ENCODE assay signal across 34 mouse cellular contexts in genomic region chr16:86117959-86118358, GRCm38 (mm10).
"Had no signal": no experiment of that assay in that cellular context is flagged by ENCODE, and none has a peak within 500 bp of the region (broad histone marks: within the 10 kb centered on the region; RNA-seq: fewer than 3 reads in every experiment).

No protein-coding gene starts in this region.

- H3K9me3 ChIP-seq: heart, embryonic 13.5 days; heart, embryonic 15.5 days; hindbrain, embryonic 10.5 days; hindbrain, embryonic 12.5 days; hindbrain, embryonic 13.5 days; hindbrain, embryonic 15.5 days; intestine, embryonic 15.5 days; kidney, embryonic 15.5 days had no signal

- H3K9ac ChIP-seq: heart, embryonic 12.5 days; heart, embryonic 13.5 days; heart, embryonic 15.5 days; hindbrain, embryonic 12.5 days; hindbrain, embryonic 13.5 days; hindbrain, embryonic 14.5 days; hindbrain, embryonic 15.5 days; intestine, embryonic 15.5 days; kidney, embryonic 15.5 days had no signal

- H3K27me3 ChIP-seq: heart, embryonic 12.5 days; heart, embryonic 13.5 days; heart, embryonic 15.5 days; hindbrain, embryonic 12.5 days; hindbrain, embryonic 13.5 days; hindbrain, embryonic 15.5 days; intestine, embryonic 15.5 days; kidney, embryonic 15.5 days had no signal

- H3K27ac ChIP-seq: heart, embryonic 13.5 days; heart, embryonic 15.5 days; hindbrain, embryonic 10.5 days; hindbrain, embryonic 12.5 days; hindbrain, embryonic 13.5 days; hindbrain, embryonic 14.5 days; hindbrain, embryonic 15.5 days; hindbrain, postnatal 0 days; intestine, embryonic 15.5 days; kidney, embryonic 15.5 days; kidney, postnatal 0 days; layer of hippocampus, adult 2 months; left cerebral cortex, adult 2 months had no signal

- ATAC-seq: hindbrain, embryonic 16.5 days; hindbrain, postnatal 0 days; inflammation-experienced regulatory T-cells, adult 6 months; intestine, embryonic 15.5 days; intestine, embryonic 16.5 days; intestine, postnatal 0 days had no signal

- H3K4me3 ChIP-seq: heart, embryonic 12.5 days; heart, embryonic 13.5 days; heart, embryonic 15.5 days; hindbrain, embryonic 10.5 days; hindbrain, embryonic 12.5 days; hindbrain, embryonic 13.5 days; hindbrain, embryonic 15.5 days; intestine, embryonic 15.5 days; kidney, embryonic 15.5 days; layer of hippocampus, adult 2 months; left cerebral cortex, adult 2 months had no signal

- H3K36me3 ChIP-seq: heart, embryonic 12.5 days; heart, embryonic 13.5 days; heart, embryonic 15.5 days; hindbrain, embryonic 10.5 days; hindbrain, embryonic 12.5 days; hindbrain, embryonic 13.5 days; hindbrain, embryonic 15.5 days; intestine, embryonic 15.5 days; kidney, embryonic 15.5 days had no signal

- H3K4me1 ChIP-seq: heart, embryonic 12.5 days; heart, embryonic 13.5 days; heart, embryonic 15.5 days; hindbrain, embryonic 10.5 days; hindbrain, embryonic 12.5 days; hindbrain, embryonic 13.5 days; hindbrain, embryonic 15.5 days; intestine, embryonic 15.5 days; kidney, embryonic 15.5 days had no signal

- DNase-seq: heart, postnatal 10 days; heart, postnatal 14 days; heart, postnatal 36 days; heart, postnatal 4 days; kidney, adult 11 months; kidney, adult 18-20 months; kidney, adult 2 months; kidney, adult 8-10 months; kidney, adult 9 months; kidney, postnatal 10 days; kidney, postnatal 14 days; kidney, postnatal 25 days; kidney, postnatal 36 days; kidney, postnatal 4 days; layer of hippocampus, adult 9-11 months; layer of hippocampus, postnatal 36 days had no signal

- H3K4me2 ChIP-seq: heart, embryonic 12.5 days; heart, embryonic 13.5 days; heart, embryonic 15.5 days; hindbrain, embryonic 12.5 days; hindbrain, embryonic 13.5 days; hindbrain, embryonic 14.5 days; hindbrain, embryonic 15.5 days; intestine, embryonic 15.5 days; kidney, embryonic 15.5 days had no signal
